Mouse (Mus musculus) liver, embryonic 14 days (tissue): ENCODE data around the gene Dcaf10. TPM values are rescaled to one million over a fixed set of nuclear protein-coding genes. Genes with fewer than 3 reads are reported as not detected.

ENCODE experiments used
- polyA plus RNA-seq: library from polyadenylated mRNA; depleted of rRNA; stranded (reverse); fragments of >200 nt; gene quantifications from 2 replicates; pipeline ENCODE4 v1.2.3, GENCODE M21; 2012; rRNA removed

The Dcaf10 gene
- 3.8 and 4.3 TPM in 2 replicates for polyA plus RNA-seq

GRCm38 (mm10) chr4:45341669-45342249 is at the start of gene Dcaf10:
Gene Dcaf10 (plus strand): TSS chr4:45342101.

GRCm38 (mm10) chr4:45296662-45297564 is 45.0 kb upstream of the Dcaf10 start, which contains the start of gene Trmt10b:
Gene Trmt10b (plus strand): TSS chr4:45297127.

GRCm38 (mm10) chr4:45342286-45343155 is 620 bp downstream of the Dcaf10 start, which contains the start of gene Exosc3:
Gene Exosc3 (minus strand): TSS chr4:45342732.

GRCm38 (mm10) chr4:45408427-45409132 is 66.7 kb downstream of the Dcaf10 start, which contains the start of gene Slc25a51:
Gene Slc25a51 (minus strand): TSS chr4:45408766.

Other genes starting within 250 kb of the Dcaf10 start
- gene Tomm5, start 234.0 kb upstream of the Dcaf10 start, polyA plus RNA-seq, result 129 and 142 TPM in 2 replicates
- gene Frmpd1, start 157.2 kb upstream of the Dcaf10 start, polyA plus RNA-seq, result 0.17 and 0.20 TPM in 2 replicates
- gene Trmt10b, start 45.0 kb upstream of the Dcaf10 start, polyA plus RNA-seq, result 2.5 and 2.6 TPM in 2 replicates
- 34.0 and 35.7 TPM in 2 replicates for gene Exosc3, start 631 bp downstream of the Dcaf10 start, polyA plus RNA-seq
- gene Slc25a51, start 66.7 kb downstream of the Dcaf10 start, polyA plus RNA-seq, result 49.7 and 61.8 TPM in 2 replicates
- 7.5 and 8.8 TPM in 2 replicates for gene Shb, start 190.4 kb downstream of the Dcaf10 start, polyA plus RNA-seq